Mouse (Mus musculus): ENCODE data around the gene Isca2. TPM values are rescaled to one million over a fixed set of nuclear protein-coding genes. Genes with fewer than 3 reads are reported as not detected.

Isca2 gene
- total RNA-seq, 2 experiments from 2014 or later: 55.9 to 57.7 TPM

DNA sequence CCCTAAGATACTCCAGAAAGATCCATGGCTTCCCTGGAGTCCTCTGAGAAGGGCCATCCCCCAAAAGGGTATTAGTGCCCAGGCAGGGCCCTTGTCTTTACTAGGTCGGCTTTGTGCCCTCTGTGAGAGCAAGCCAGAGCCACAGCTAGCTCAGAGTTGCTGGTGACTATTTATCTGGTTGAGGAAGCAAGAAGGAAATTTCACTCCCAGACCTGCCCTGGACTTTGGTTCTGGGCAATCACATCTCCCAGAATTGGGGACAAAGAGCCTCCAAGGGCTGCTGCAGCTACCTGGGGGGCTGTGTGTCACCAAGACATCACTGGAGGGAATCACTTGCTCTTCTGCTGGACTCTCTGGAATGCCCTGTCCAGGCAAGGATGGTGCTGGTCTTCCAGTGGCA is 33.0 kb downstream of the Isca2 start:
- no peak for TF ChIP-seq CTCF (IDR thresholded peaks at IDR 0.05)
- intact Hi-C loops (cut with DNase I): no loop called here
- no peak for DNase-seq (ENCODE audit: extremely low spot score in 1 of 2, low spot score in 2 of 2)
- no peak overlapping the region for H3K4me3 ChIP-seq
- no peak overlapping the region for H3K27ac ChIP-seq

DNA sequence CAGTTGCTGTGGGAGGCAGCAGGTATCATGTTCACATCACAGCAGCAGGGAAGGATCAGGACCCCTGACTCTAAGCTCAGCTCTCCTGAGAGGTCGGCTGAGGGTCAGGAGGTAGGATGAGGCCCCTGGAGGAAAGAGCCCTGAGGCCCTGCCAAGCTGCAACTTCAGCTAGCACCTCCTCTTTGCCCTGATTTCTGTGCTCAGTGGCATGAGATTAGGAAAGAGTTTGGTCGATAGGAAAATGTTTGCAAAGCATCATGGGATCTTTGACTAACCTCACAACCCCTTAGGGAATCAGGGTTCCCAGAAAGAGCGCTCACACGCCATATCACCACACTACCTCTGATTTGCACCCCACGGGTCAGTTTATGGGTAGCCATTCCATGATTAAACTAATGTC is 33.7 kb downstream of the Isca2 start:
- no peak overlapping the region for H3K4me3 ChIP-seq
- H3K27ac ChIP-seq: no peak overlapping the region
- intact Hi-C loops (cut with DNase I): no loop called here
- DNase-seq (ENCODE audit: extremely low spot score in 1 of 2, low spot score in 2 of 2): no peak
- TF ChIP-seq CTCF (IDR thresholded peaks at IDR 0.05): no peak

DNA sequence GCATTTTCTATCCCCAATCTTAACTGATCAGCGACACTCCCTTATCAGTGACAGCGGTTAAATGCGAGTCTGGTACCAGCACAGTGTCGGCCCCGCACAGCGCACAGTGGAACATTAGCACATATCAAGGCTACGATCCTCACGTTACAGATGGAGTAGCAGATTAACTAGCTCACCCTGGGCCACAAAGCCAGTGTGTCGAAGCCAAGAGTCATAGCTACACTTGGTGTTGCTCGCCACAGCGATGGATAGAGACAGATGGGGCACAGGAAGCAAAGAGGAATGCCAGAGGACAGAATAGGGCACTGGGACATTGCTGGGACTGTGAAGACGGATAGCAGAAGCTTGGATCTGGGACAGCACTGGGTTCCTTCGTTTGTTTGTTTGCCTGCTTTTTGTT is 34.3 kb downstream of the Isca2 start:
- no peak overlapping the region for H3K27ac ChIP-seq
- H3K4me3 ChIP-seq: no peak overlapping the region
- no peak for TF ChIP-seq CTCF (IDR thresholded peaks at IDR 0.05)
- intact Hi-C loops (cut with DNase I): no loop called here
- DNase-seq (ENCODE audit: extremely low spot score in 1 of 2, low spot score in 2 of 2): no peak

DNA sequence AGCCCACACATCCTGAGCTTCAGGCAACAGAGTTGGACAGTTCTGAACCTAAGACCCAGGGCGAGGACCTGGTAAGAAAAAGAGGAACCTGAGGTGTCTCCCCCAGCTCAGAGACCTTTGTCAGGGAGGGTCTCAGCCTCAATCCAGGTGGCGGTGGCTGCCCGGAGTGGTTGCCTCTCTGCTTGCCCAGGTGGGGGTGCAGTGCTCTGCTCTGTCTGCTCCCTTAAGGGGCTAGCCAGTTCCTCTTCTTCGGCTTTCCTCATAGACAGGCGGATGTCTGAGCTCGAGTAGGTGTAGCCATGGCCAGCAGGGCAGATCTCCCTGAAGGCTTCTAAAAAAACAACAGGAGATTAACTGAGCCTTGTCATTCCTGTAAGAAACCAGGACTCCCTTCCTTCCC is 36.0 kb downstream of the Isca2 start:
- Histone ChIP-seq H3K4me3 (no peak overlapping the region), H3K27ac (no peak overlapping the region)
- intact Hi-C loops (cut with DNase I): no loop called here
- no peak for DNase-seq (ENCODE audit: extremely low spot score in 1 of 2, low spot score in 2 of 2)
- TF ChIP-seq CTCF (IDR thresholded peaks at IDR 0.05): no peak

DNA sequence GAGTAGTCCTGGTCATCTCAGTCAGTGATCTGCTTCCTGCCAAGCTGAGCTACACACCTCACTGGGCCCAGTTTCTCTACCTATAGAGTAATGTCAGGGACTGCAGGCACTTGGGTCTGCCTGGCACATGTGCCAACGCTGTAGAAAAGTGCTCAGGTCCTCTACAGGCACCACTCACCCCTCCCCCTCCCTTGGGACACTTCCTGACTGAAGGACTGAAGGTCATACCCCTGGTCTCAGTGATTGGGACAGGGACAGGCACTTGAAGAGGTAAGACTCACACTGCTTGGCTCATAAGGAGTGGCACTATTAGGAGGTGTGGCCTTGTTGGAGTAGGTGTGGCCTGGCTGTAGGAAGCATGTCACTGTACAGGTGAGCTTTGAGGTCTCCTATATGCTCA is 37.8 kb downstream of the Isca2 start:
- no peak for DNase-seq (ENCODE audit: extremely low spot score in 1 of 2, low spot score in 2 of 2)
- intact Hi-C loops (cut with DNase I): no loop called here
- no peak for TF ChIP-seq CTCF (IDR thresholded peaks at IDR 0.05)
- Histone ChIP-seq H3K4me3 (no peak overlapping the region), H3K27ac (no peak overlapping the region)

DNA sequence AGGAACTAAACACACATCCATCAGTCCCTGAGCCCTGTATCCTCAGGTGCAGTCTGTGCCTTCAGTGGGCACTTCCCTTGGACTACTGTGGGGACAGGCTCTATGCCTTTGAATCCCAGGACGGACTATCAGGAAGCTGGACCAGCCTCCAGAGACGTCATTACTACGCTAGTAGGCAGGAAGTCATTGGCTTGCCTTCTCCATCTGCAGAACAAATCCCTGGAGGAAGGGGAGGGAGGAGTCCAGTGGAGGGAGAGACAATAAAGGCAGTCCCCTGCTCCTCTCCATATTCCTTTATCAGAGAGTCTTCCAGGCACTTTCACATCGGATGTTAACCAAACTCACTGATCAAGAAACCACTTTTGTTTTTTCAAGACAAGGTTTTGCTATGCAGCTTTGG is 38.5 kb downstream of the Isca2 start:
- DNase-seq (ENCODE audit: extremely low spot score in 1 of 2, low spot score in 2 of 2): no peak
- TF ChIP-seq CTCF (IDR thresholded peaks at IDR 0.05): no peak
- no peak overlapping the region for H3K4me3 ChIP-seq
- no peak overlapping the region for H3K27ac ChIP-seq
- intact Hi-C loops (cut with DNase I): no loop called here

DNA sequence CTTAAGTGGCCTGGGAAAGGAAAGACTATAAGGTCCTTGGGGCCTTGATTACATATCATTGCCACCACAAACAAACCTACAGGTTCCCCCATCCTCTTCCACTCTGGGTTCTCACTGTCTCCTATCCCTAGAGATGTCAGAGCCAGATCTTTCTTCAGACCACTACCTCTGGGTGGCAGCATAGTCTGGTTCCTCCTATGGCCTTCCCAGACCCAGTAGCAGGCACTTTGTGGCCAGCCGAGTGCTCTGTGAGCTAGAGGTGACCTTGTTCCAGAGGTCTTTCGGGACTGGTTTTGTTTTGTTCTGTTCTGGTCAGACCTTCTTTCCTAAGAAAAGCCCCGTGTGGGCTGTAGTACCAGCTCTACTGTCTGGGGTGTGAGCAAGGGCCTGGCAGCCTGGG is 39.0 kb downstream of the Isca2 start:
- H3K27ac ChIP-seq: no peak overlapping the region
- TF ChIP-seq CTCF (IDR thresholded peaks at IDR 0.05): peak; percentile 30
- no peak for DNase-seq (ENCODE audit: extremely low spot score in 1 of 2, low spot score in 2 of 2)
- intact Hi-C loops (cut with DNase I): no loop called here
- H3K4me3 ChIP-seq: no peak overlapping the region

DNA sequence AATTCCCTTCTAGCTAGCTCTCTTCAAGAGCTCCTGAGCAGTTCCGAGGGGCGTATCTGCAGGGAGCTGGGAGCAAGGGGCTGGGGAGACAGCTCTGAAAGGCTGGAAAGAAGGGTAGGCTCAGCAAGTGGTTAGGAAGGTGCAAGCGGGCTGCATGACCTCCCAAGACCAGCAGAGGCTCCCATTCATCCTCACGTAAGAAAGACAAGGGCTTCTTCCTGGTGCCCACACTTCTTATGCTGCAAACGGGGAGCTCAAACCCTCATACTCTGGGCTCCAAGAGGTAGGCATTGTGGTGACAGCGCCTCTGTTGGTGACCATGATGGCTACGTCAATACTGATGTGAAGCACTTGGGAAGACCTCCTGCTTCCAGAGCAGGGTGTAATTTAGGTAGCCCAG is 40.7 kb downstream of the Isca2 start:
- TF ChIP-seq CTCF (IDR thresholded peaks at IDR 0.05): no peak; the same call in 1 of the 2 replicates
- intact Hi-C loops (cut with DNase I): no loop called here
- Histone ChIP-seq H3K4me3 (no peak overlapping the region), H3K27ac (no peak overlapping the region)
- DNase-seq (ENCODE audit: extremely low spot score in 1 of 2, low spot score in 2 of 2): no peak

DNA sequence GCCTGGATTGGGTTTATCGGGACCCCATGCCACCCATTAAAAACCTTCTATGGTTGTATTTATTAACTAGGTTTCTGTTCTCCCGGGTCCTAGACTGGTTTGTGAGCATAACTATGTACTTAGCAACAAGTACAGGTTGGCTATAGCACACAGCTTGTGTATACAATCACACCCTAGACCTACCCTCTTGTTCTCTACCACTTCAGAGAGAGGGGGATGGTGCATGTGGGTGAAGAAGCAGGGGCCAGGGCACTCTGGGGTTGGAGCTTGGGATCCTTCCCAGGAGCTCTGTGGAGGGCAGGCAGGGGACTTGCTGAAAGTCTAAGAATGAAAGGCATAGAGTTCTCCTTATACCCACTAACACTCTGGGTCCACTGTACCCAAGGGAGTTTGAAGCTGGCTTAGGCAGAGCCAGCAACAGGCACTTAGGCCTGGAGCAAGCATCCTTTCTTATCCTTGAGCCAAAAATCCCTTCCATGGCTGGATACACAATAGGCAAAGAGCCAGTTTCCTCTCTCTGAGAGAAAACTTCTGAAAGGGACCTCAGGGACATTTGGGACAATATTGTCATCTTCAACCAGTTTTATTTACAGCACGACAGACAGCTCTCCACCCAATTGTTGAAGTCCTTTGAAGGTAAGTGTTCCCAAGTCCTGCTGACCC is 41.7 kb downstream of the Isca2 start:
- no peak overlapping the region for H3K4me3 ChIP-seq
- no peak for DNase-seq (ENCODE audit: extremely low spot score in 1 of 2, low spot score in 2 of 2)
- intact Hi-C loops (cut with DNase I): no loop called here

DNA sequence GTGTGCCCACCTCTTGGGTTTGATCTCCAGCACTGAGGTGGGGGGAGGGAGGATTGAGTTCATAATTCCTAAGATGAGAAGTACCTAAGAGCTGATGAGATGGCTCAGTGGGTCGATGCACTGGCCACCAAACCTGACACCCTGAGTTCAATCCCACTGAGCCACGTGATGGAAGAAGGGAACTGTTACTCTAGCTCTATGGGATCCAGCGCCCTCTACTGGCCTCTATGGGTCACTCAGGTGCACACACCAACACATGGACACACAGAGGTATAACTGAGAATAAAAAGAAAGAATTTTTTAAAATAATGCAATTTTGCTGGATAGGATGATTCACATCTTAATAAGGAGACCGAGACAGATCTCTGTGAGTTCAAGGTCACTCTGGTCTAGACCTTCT is 45.4 kb downstream of the Isca2 start:
- Histone ChIP-seq H3K27ac (no peak overlapping the region), H3K4me3 (no peak overlapping the region)
- intact Hi-C loops (cut with DNase I): no loop called here
- no peak for DNase-seq (ENCODE audit: extremely low spot score in 1 of 2, low spot score in 2 of 2)
- peak; percentile 1; the same call in 1 of the 2 replicates for TF ChIP-seq CTCF (IDR thresholded peaks at IDR 0.05)

More for the DNA sequence above, 41.7 kb downstream of the Isca2 start:
- no peak for TF ChIP-seq CTCF (IDR thresholded peaks at IDR 0.05)
- H3K27ac ChIP-seq: no peak overlapping the region

DNA sequence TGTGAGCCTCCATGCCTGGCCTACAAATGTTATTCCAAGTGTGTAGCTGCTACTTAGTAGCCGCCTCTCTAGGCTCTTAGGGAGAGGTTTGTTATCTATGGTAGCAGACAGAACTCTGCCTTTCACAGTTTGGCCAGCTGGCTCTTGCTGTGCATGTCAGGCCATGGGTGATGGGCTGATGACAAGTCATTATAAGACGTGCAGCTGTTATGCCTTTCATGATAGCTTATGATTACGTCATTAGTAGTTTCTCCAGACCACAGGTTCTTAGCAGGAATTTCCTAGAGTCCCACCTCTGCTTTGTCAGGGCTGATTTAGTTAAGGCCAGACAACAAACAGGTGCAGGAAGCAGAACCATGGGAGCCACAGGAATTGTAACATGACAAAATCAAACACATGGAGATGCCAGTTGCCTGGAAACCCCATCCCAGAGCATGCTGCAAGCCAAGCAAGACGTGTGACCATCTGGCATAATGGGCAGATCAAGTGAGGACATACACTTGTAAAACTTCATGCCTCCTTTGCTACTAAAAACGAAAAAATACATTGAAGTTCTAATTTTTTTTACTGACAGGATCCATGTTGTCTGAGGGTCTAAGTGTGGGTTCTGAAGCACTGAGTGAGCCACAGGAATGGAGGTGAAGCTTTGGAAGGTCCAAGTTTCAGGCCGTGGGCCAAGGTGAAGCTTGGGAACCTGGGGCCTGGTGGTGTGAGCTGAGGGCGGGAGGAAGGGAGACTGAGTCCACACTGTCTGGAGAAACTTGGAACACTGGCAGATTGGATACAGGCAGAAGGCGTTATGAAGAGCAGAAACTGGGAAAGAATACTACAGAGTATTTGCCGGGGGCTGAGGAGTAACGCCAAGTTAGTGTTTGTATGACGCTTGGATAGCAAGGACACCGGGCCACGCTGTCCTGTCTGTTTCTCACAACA is 46.5 kb downstream of the Isca2 start:
- no peak for DNase-seq (ENCODE audit: extremely low spot score in 1 of 2, low spot score in 2 of 2)
- no peak for TF ChIP-seq CTCF (IDR thresholded peaks at IDR 0.05)
- intact Hi-C loops (cut with DNase I): no loop called here
- Histone ChIP-seq H3K27ac (no peak overlapping the region), H3K4me3 (no peak overlapping the region)

DNA sequence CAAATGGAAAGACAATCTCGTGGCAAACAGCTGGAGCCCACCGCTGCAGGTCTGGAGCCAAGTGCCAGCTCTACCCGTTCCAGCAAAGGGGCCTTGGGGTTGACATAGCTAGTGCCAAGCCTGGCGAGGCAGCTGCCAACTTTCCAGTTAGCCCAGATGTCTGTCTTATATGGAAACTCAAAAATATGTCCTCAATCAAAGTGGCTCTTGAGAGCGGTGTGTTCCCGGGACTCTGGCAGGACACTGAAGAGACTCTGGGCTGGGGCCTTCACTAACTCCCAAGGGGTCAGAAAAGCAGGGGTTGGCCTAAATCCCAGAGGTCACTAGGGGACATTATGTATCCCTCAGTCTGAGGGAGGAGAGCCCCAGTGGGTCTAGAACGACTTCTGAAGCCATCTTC is 50.5 kb downstream of the Isca2 start:
- no peak for DNase-seq (ENCODE audit: extremely low spot score in 1 of 2, low spot score in 2 of 2)

More for the DNA sequence above, 50.5 kb downstream of the Isca2 start:
- no peak for TF ChIP-seq CTCF (IDR thresholded peaks at IDR 0.05)
- intact Hi-C loops (cut with DNase I): no loop called here
- Histone ChIP-seq H3K4me3 (no peak overlapping the region), H3K27ac (no peak overlapping the region)
